Mouse (Mus musculus): ENCODE data around the gene Slc35f3. TPM values are rescaled to one million over a fixed set of nuclear protein-coding genes. Genes with fewer than 3 reads are reported as not detected.

Gene Slc35f3
- not detected in 2 replicates for total RNA-seq (2017)

DNA sequence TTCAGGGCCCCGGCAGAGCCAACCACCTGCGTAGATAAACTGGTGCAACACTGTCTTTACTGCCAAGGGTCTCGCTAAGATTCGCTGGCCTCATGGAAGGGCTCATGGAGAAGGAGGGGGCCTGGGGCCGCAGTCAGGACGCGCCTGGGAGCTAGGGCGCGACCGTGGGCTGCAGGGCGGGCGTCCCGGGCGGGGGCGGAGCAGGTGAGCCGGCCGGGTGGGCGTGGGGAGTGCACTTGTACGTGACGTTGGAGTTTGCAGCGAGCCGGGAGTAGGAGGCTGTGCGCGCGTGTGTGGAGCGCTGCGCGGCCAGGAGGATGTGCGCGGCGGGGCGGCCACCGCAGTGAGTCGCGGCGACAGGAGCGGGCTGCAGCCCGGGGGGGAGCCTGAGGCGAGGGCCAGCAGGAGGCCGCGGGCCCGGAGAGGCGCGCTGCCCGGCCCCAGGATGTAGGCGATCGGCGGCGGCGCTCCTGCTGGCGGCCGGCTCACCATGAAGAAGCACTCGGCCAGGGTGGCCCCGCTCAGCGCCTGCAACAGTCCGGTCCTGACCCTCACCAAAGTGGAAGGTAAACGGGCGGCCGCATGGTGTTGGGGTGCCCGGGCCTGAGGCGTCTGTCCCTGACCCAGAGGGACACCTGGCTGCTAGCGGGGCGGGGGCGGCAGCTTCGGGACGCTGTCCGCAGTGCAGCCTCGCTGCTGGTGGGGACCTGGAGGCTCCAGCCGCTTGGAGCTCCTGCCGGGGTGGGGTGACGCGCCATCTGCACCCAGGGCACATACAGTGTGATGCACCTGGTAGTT, at the start of gene Slc35f3:
Slc35f3 (plus strand) TSS at position 263 of the 798 bp plus-strand sequence.
- 0 out of 2 replicates have a peak, but pooled peaks have one; percentile 25 for ATAC-seq (replicated peaks; ENCODE audit: low read depth, poor library complexity, severe bottlenecking)

DNA sequence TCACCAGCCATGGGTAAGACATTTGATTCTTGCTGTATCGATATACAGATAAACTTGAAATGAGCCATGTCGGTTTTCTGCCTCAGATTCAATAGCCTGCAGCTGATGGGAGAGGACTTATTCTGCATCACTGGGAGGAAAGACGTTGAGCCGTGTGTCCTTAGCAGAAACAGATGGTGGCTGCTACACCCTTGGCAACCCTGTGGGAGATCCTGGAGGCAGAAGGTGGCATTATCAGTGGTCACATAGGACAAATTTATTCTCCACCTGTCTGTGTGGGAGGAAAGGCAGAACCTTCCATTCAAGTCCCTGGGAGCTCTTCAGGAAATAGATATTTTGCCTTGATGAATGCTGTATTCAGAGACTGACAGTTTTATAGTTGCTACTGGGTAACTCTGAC, 47.9 kb upstream of the Slc35f3 start:
- no peak for ATAC-seq (replicated peaks; ENCODE audit: low read depth, poor library complexity, severe bottlenecking)

DNA sequence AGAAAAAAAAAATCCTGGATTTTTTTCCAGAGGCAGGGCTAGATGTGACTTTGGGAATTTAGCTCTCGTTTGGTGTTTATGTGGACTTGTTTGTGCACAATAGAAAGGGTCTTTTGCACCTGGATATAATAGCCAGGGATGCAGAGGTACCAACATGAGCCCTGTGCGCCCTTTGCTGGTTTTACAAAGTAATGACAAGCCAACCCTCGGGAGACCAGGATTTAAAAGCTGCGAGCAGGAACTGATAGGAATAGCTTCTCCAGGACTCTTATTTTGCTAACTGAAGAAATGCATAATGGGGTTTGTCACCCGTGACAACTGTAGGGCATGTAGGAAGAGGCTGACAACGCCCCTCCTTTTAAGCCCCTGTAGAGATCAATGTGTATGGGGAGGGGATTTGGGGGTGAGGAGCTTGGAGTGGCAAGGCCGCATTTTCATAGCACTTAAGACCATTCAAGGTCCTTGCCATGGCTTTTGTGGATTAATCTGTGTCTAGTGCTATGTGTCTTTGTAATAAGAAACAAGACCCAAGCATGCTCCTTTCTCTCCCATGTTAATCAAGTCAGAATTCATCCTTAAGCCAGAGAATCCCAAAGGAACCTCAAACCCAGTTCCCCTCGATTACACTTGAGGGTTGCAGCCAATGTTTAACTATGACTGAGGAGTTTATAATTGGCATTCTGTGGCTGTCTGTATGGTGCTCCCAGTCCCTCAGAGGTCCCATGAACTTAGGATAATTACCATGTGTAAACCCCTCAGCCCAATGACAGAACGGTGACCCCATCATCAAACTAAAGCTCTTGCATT, 41.6 kb upstream of the Slc35f3 start:
- no peak for ATAC-seq (replicated peaks; ENCODE audit: low read depth, poor library complexity, severe bottlenecking)

DNA sequence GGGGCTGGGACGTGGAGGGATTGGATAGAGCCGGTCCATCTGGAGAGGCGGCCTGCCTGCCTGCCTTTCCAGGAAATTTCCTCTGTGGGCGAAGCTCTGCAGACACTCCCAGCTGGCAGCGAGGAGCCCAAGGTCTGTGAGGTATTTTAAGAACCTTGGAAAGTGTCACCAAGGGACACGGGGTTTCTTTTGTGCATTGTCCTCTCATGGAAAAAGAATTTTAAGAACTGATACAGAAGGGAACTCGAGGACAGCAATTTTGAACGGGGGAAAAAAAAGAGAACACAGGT, 41.0 kb upstream of the Slc35f3 start:
- no peak for ATAC-seq (replicated peaks; ENCODE audit: low read depth, poor library complexity, severe bottlenecking)

DNA sequence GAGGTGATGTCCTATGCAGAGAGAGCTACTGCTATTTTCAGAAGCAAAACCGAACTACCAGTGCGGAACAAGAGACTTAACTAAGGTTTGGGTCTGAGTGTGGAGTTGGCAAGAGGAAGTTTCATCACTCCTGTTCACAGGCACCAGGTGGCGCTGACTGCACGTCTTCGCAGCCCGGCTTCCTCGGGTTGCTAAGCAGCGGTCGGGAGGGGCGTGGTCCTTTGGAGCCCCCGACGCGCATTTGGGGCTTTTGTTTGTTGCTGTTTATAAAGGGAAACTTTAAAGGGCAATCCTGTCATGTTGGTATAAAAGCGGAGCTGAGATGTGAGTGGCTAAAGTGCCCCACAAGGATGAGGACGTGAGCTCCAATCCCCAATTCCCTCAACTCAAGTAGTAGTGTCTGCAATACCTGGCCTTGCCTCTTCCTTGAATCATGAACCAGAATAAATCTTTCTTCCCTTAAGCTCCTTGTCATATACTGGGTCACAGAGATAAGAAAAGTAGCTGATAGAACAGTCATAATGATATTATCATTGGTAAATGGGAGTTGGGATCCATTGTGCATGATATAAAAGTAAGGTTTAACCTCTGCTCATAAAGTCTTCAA, 40.1 kb upstream of the Slc35f3 start:
- ATAC-seq (replicated peaks; ENCODE audit: low read depth, poor library complexity, severe bottlenecking): peak; percentile 90

DNA sequence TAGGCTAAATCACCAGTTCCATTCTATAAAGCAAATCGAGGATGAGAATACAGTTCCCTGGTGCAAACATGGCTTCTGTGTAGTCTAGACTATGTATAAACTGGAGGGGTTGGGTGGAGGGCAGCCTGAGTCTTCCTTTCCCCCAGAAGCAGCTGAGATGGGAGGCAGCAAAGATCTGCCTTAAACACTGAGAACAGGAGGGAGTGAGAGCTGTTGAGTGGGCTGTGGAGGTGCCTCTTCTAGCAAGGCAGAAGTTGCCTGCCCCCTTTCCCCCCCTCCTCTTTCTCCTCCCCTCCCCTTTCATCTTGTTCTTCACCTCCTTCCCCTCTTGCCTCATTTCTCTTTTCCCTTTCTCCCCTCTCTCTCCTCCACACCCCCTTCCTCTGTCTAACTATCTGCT, 33.2 kb upstream of the Slc35f3 start:
- ATAC-seq (replicated peaks; ENCODE audit: low read depth, poor library complexity, severe bottlenecking): no peak

DNA sequence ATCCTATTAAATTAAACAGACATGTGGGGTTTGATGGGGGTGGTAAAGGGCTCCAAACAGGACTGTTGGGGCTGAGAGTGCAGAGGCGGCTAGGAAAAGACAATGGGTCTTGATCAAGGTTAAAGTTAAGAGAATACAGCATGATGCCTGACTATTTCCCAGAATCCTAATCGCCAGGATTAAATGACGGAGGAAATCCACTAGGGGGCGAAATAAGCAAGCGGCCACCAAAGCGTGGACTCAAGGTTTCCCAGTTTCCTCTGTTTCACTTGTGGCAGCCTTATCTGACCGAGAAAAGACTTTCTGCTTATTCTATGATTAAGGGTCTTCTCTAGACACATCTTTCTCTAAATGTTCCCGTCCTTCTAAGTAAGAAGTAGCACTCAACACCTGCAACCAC, 31.2 kb upstream of the Slc35f3 start:
- no peak for ATAC-seq (replicated peaks; ENCODE audit: low read depth, poor library complexity, severe bottlenecking)

DNA sequence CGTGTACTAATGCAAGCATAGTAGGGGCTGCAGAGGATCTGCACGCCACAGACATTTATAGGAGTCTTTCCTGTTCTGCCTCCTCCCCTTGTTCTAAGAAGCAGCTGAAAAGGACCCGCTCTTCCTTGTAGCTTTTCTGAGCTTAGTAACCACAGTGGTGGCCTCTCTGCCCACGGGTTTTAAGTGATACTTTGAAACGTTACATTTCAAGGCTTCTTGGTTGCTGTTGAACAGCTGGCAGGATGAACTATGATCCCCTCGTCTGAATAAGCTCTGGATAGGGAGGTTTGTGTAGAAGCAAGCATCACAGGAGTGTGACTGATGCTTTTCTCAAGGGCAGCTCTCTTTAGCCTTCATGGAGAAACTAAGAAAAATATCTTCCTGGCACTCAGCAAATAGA, 28.6 kb upstream of the Slc35f3 start:
- no peak for ATAC-seq (replicated peaks; ENCODE audit: low read depth, poor library complexity, severe bottlenecking)

DNA sequence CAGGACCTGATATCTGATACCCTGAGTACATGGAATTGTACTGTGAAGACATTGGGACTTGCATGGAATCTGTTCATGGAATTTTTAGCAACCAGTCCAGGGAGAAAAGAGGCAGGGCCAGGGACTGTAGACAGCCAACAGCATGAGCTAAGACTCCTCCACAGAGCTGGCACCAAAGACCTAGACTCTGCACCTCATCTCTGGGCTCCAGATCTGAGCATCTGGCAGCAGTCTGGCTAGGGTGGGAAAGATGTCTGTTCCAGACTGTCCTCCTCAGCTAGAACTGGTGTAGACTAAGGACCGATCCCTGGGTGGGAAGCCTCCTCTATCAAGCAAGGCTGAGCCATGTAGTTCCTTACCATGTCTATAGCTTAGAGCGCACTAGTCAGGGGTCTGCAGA, 25.9 kb upstream of the Slc35f3 start:
- no peak for ATAC-seq (replicated peaks; ENCODE audit: low read depth, poor library complexity, severe bottlenecking)

DNA sequence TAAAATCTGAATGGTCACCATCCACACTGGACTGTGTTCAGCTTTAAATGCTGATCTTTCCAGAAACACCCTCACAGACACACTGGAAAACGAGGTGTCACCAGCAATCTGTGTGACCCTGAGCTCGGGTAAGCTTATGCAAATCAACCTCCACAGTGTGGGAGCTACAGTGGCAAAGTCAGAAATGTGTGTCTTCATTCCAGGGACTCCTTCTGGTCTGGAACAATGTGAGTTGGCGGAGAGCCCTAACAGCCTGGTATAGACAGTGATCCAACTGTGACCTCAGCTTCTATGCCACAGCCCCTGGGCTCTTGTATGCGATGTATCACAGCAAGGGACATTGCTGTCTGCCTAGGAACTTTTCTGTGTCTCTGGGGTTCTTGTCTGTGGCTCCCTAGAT, 25.3 kb upstream of the Slc35f3 start:
- ATAC-seq (replicated peaks; ENCODE audit: low read depth, poor library complexity, severe bottlenecking): no peak

DNA sequence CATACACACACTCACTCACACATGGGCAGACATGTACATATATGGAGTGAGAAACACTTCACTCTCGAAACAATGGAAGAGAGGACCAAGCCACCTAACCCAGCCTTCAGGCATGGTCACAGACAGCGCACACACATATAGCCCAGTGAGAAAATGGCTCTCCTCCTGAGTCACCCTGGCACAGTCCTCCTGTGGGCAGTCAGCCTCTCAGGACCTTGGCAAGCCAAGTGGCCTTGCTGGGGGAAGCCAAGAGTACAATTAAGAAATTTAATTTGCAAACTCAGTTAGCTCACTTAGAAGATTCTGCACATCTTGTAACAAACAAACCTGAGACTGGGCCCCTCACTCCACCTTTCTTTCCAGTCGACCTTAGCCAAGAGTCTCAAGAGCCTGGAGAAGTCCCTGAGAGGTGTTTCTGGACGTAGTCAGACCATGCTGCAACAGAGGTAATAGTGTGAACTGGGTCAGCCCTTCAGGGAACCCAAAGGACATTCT, 23.4 kb upstream of the Slc35f3 start:
- ATAC-seq (replicated peaks; ENCODE audit: low read depth, poor library complexity, severe bottlenecking): no peak

DNA sequence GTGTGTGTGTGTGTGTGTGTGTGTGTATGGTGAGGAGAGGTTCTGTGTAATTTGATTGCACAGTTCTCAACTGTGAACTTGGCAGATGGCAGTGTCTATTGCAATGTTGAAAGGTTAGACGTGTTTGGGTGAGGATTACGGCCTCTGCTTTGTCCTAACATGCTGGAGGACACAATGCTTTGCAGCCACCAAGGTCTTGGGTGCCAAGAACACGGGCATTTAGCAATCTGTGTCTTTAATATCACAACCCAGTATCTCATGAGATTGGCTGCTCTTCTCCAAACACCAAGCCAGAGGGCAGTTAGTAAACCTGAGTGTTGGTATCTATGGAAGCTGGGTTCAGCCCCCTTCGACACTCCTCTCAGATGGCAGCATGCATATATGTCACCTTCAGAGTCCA, 22.5 kb upstream of the Slc35f3 start:
- no peak for ATAC-seq (replicated peaks; ENCODE audit: low read depth, poor library complexity, severe bottlenecking)

DNA sequence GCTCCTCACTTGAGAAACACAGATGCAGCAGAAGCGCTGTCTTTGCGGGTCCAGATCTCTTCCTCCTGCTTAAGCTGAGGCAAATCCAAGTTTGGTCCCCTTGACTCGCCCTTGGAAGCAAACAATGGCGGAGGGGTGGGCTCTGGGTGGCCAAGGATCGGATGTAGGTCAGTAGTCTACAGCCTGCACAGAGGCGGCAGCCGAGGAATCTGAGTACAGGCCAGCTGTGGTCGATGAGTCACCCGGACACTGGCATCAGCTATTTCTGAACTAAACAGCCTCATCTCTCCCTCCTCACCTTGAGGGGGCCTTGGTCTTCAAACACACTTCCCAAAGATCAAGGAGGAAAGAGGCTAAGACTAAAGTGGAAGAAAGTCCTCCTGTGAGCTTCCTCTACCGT, 6.4 kb upstream of the Slc35f3 start:
- no peak for ATAC-seq (replicated peaks; ENCODE audit: low read depth, poor library complexity, severe bottlenecking)

DNA sequence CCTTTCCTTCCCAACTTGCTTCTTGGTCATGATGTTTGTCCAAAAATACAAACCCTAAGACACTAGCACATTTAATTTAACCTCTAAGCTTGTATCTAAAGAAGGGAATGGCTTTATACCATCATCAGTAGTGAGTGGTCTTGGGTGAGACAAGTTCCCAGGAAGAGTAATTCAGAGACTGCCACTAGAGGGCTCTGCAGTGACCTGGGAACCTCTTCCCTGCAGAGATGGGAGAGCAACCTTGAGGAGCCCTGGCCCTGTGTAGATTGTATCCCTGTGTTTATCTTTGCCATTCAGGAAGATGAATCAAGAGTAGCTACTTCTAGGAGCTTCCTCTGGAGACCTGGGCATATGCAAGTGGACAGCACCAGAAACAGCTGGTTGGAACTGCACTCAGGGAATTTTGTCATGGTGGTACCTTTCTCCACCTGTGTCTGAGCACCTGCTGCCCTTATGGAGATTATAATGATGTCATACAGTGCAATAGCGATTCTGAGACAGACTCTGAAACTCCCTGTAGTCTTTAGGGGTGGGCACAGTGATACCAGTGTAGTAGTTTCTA, 993 bp upstream of the Slc35f3 start:
- ATAC-seq (replicated peaks; ENCODE audit: low read depth, poor library complexity, severe bottlenecking): 0 out of 2 replicates have a peak, but pooled peaks have one; percentile 50

DNA sequence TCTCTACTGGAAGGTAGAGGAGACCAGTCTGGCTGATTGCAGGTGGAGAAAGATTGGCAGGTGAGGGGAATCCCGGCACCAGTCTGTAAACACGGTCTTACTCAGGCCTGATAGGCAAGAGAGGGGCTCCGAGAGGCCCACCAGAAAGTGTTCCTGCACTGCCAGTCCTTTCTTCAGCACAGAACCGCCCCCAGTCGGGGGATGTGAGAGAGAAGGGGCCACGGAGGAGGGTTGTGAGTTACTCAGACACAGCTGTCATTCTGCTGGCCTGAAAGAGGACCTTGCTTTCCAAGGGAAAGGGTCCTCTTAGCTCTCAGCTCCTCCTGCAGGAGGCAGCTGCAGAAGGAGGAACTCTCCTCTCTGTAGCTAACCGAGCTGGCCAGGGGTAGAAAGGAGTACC, 975 bp downstream of the Slc35f3 start:
- no peak for ATAC-seq (replicated peaks; ENCODE audit: low read depth, poor library complexity, severe bottlenecking)

DNA sequence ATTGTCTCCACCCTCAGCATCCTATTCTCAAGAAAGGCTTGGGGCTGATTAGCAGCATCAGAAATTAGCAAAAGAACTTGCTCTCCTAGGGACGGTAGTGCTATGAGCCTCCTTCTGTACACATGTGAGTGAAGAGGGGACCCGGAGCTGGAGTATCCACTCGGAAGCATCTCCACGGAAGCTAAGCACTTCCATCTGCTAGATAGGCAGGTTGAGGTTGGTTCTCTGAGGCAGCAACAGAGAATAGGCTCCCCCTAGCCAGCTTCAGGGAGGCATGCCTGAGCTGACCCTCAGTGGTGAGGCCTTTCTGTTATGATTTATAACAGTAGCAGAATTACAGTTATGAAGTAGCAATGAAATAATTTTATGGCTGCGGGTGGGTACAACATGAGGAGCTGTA, 2.0 kb downstream of the Slc35f3 start:
- no peak for ATAC-seq (replicated peaks; ENCODE audit: low read depth, poor library complexity, severe bottlenecking)

DNA sequence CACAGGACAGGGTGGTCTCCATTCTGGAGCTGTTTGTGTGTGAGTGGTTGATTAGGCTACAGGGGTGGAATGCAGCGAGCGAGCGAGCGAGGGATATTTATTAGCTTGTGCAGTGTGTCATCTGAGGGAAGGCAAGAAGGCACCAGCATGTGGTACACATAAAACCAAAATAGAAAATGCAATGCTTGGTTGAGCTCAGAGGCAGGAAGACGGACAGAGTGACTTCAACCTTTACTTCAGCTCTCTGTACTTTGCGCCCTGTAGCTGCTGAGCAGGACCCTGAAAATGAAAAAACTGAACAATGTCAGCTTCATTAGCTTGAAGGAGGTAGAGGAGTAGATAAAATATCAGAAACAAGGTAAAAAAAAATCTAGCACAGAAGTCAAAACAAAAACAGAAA, 3.2 kb downstream of the Slc35f3 start:
- no peak for ATAC-seq (replicated peaks; ENCODE audit: low read depth, poor library complexity, severe bottlenecking)

DNA sequence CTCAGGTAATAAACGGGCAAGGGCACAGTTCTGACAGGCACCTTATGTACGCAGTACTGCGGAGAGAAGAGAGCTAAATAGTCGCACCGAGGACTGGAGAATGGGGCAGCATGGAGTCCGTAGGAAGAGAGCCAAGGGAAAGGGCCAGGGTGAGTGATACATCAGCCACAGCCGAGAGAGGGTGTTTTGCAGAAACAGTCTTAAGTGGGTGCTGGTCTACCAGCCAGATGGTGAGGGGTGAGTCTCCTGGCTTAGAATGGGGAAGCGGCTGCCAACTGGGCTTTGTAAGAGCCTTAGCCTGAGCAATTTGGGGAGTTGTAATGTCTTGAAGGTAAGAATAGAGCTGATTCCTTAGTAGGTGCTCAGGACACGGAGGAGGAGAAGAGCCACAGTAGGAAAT, 8.8 kb downstream of the Slc35f3 start:
- no peak for ATAC-seq (replicated peaks; ENCODE audit: low read depth, poor library complexity, severe bottlenecking)

DNA sequence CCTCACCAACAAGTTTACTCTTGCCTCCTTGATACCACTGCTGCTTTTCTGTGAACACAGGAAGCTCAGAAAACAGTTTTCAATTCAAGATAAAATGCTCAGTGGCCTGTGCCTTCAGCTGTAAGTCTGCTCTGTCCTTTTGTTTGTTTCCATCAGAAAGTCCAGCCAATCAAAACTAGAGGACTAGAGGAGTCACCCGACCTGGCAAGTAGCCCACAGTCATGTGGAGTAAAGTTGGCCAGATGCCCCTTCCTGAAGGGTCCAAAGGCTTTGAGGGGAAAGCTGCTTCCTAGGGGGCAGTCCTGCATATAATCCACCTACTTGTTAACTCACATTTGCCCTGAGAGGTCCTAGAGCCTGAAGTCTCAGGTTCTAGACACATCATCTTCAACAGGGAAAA, 10.7 kb downstream of the Slc35f3 start:
- ATAC-seq (replicated peaks; ENCODE audit: low read depth, poor library complexity, severe bottlenecking): no peak

DNA sequence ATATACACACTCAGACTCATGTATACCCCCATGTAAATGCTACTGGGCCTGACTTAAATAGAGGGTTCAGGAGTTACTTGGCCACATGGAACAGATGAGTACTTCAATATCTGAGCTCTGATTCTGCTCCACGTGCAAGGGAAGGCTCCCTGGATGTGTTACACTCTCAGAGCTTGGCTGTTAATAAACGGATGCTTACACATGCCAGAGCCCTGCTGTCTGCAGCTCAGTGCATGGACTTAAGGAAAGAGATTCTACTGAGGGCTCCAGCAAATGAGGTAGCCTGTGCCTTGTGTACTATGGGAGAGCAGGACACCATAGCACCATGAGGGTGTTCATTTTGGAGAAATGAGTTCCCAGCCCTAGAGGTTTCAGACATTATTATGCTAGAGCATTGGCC, 26.6 kb downstream of the Slc35f3 start:
- no peak for ATAC-seq (replicated peaks; ENCODE audit: low read depth, poor library complexity, severe bottlenecking)

DNA sequence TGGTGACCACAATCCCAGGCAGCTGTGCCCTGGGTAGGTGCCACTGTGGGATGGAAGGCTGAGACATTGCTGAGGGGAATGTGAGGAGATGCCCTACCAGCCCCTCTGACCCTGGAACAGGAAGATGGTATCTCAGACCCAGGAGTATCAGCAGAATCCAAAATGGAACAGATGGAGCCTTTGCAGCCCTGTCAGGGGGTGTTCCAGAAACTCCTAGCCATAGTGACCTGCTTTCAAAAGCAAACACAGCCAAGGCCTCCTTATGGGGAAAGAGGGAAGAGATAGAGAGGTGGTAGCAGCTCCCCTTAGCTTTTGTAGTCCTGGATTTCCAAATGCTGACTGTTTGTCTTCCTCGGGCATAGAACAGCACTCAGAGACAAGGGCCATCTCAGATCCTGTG, 27.8 kb downstream of the Slc35f3 start:
- no peak for ATAC-seq (replicated peaks; ENCODE audit: low read depth, poor library complexity, severe bottlenecking)

Measured in common myeloid progenitor, adult 5-6 weeks (primary cell).